Mouse (Mus musculus): ENCODE measurements around the gene Cpa5. TPM values are rescaled to one million over a fixed set of nuclear protein-coding genes. Genes with fewer than 3 reads are reported as not detected.

Cpa5 gene
- polyA plus RNA-seq, 1 experiment from 2014 or later, result 0.55 TPM

GRCm38 (mm10) chr6:30638674-30639268 is 28.0 kb downstream of the Cpa5 start, which contains the start of gene Cpa1:
Gene Cpa1 (plus strand): TSS chr6:30639218.
- DNase-seq (ENCODE audit: low spot score), result no peak

GRCm38 (mm10) chr6:30643694-30644460 is 33.1 kb downstream of the Cpa5 start:
- no peaks in the 10 kb centered on the region for H3K9me3 ChIP-seq (ENCODE audit: control insufficient read depth, low read length)
- no peak overlapping the region for H3K4me2 ChIP-seq (ENCODE audit: low read depth, severe bottlenecking)
- no peak overlapping the region for H3K9ac ChIP-seq (ENCODE audit: low read length)
- ATAC-seq (ENCODE audit: insufficient number of reproducible peaks, low FRiP score, low TSS enrichment, low read depth) (no peak), DNase-seq (ENCODE audit: low spot score) (no peak)
- 54% methylated on average over 12 of the region's 12 CpGs for WGBS
- H3K27ac ChIP-seq (replicated peaks; ENCODE audit: low read depth, low read length), result peak overlapping the region; percentile 72
- H3K36me3 ChIP-seq (ENCODE audit: control insufficient read depth, insufficient read depth, low read length), result no peaks in the 10 kb centered on the region
- H3K4me3 ChIP-seq (ENCODE audit: low read depth, low read length), result no peak overlapping the region
- H3K4me1 ChIP-seq (ENCODE audit: control insufficient read depth, insufficient read depth, low read length), result peaks cover 16% of the 10 kb centered on the region
- no peaks in the 10 kb centered on the region for H3K27me3 ChIP-seq (ENCODE audit: control insufficient read depth, insufficient read depth, low read length)

More at GRCm38 (mm10) chr6:30638674-30639268, 28.0 kb downstream of the Cpa5 start, which contains the start of gene Cpa1:
- no peak within 1 kb of the TSS for H3K27ac ChIP-seq (replicated peaks; ENCODE audit: low read depth, low read length)
- H3K27me3 ChIP-seq (ENCODE audit: control insufficient read depth, insufficient read depth, low read length), result no peaks in the 10 kb centered on the region
- no peaks in the 10 kb centered on the region for H3K36me3 ChIP-seq (ENCODE audit: control insufficient read depth, insufficient read depth, low read length)
- ATAC-seq (ENCODE audit: insufficient number of reproducible peaks, low FRiP score, low TSS enrichment, low read depth), result no peak
- H3K4me2 ChIP-seq (ENCODE audit: low read depth, severe bottlenecking), result no peak within 1 kb of the TSS
- 90% methylated on average over 5 of the region's 5 CpGs for WGBS
- peaks cover 16% of the 10 kb centered on the region for H3K4me1 ChIP-seq (ENCODE audit: control insufficient read depth, insufficient read depth, low read length)
- H3K9ac ChIP-seq (ENCODE audit: low read length), result no peak within 1 kb of the TSS
- no peak within 1 kb of the TSS for H3K4me3 ChIP-seq (ENCODE audit: low read depth, low read length)
- H3K9me3 ChIP-seq (ENCODE audit: control insufficient read depth, low read length), result no peaks in the 10 kb centered on the region

- ATAC-seq (ENCODE audit: insufficient number of reproducible peaks, low FRiP score, low TSS enrichment, low read depth) (peak; percentile 52; the same call in 1 of the 2 replicates), DNase-seq (ENCODE audit: low spot score) (no peak)
- Histone ChIP-seq H3K4me2 (ENCODE audit: low read depth, severe bottlenecking) (no peak overlapping the region), H3K27me3 (ENCODE audit: control insufficient read depth, insufficient read depth, low read length) (no peaks in the 10 kb centered on the region), H3K9ac (ENCODE audit: low read length) (no peak overlapping the region), H3K4me1 (ENCODE audit: control insufficient read depth, insufficient read depth, low read length) (peaks cover 16% of the 10 kb centered on the region), H3K9me3 (ENCODE audit: control insufficient read depth, low read length) (no peaks in the 10 kb centered on the region), H3K36me3 (ENCODE audit: control insufficient read depth, insufficient read depth, low read length) (no peaks in the 10 kb centered on the region), H3K27ac (replicated peaks; ENCODE audit: low read depth, low read length) (peak overlapping the region; percentile 72), H3K4me3 (ENCODE audit: low read depth, low read length) (no peak overlapping the region)
- 58% methylated on average over 3 of the region's 3 CpGs for WGBS
Measured at GRCm38 (mm10) chr6:30644462-30644861, 33.7 kb downstream of the Cpa5 start.

- Histone ChIP-seq H3K4me1 (ENCODE audit: control insufficient read depth, insufficient read depth, low read length) (peaks cover 16% of the 10 kb centered on the region), H3K27me3 (ENCODE audit: control insufficient read depth, insufficient read depth, low read length) (no peaks in the 10 kb centered on the region), H3K27ac (replicated peaks; ENCODE audit: low read depth, low read length) (peak overlapping the region; percentile 72), H3K36me3 (ENCODE audit: control insufficient read depth, insufficient read depth, low read length) (no peaks in the 10 kb centered on the region), H3K4me3 (ENCODE audit: low read depth, low read length) (no peak overlapping the region), H3K4me2 (ENCODE audit: low read depth, severe bottlenecking) (no peak overlapping the region), H3K9me3 (ENCODE audit: control insufficient read depth, low read length) (no peaks in the 10 kb centered on the region), H3K9ac (ENCODE audit: low read length) (no peak overlapping the region)
- ATAC-seq (ENCODE audit: insufficient number of reproducible peaks, low FRiP score, low TSS enrichment, low read depth) (no peak), DNase-seq (ENCODE audit: low spot score) (no peak)
- WGBS, result 54% methylated on average over 6 of the region's 6 CpGs
Measured at GRCm38 (mm10) chr6:30645379-30645778, 34.6 kb downstream of the Cpa5 start.

- Histone ChIP-seq H3K27ac (replicated peaks; ENCODE audit: low read depth, low read length) (no peak overlapping the region; the same call in 1 of the 2 replicates), H3K4me1 (ENCODE audit: control insufficient read depth, insufficient read depth, low read length) (peaks cover 26% of the 10 kb centered on the region), H3K4me3 (ENCODE audit: low read depth, low read length) (no peak overlapping the region)
Measured at GRCm38 (mm10) chr6:30649651-30650296, 39.0 kb downstream of the Cpa5 start.

GRCm38 (mm10) chr6:30652425-30653188 is 41.8 kb downstream of the Cpa5 start:
- Histone ChIP-seq H3K36me3 (ENCODE audit: control insufficient read depth, insufficient read depth, low read length) (no peaks in the 10 kb centered on the region), H3K27ac (replicated peaks; ENCODE audit: low read depth, low read length) (peak overlapping the region; percentile 87), H3K4me3 (ENCODE audit: low read depth, low read length) (no peak overlapping the region), H3K4me2 (ENCODE audit: low read depth, severe bottlenecking) (no peak overlapping the region), H3K4me1 (ENCODE audit: control insufficient read depth, insufficient read depth, low read length) (peaks cover 34% of the 10 kb centered on the region), H3K9ac (ENCODE audit: low read length) (no peak overlapping the region), H3K27me3 (ENCODE audit: control insufficient read depth, insufficient read depth, low read length) (no peaks in the 10 kb centered on the region), H3K9me3 (ENCODE audit: control insufficient read depth, low read length) (no peaks in the 10 kb centered on the region)
- WGBS, result 50% methylated on average over 9 of the region's 9 CpGs
- DNase-seq (ENCODE audit: low spot score), result no peak
- ATAC-seq (ENCODE audit: insufficient number of reproducible peaks, low FRiP score, low TSS enrichment, low read depth), result peak; percentile 12; the same call in 1 of the 2 replicates

More at GRCm38 (mm10) chr6:30649651-30650296, 39.0 kb downstream of the Cpa5 start:
- Histone ChIP-seq H3K4me2 (ENCODE audit: low read depth, severe bottlenecking) (no peak overlapping the region), H3K9me3 (ENCODE audit: control insufficient read depth, low read length) (no peaks in the 10 kb centered on the region), H3K36me3 (ENCODE audit: control insufficient read depth, insufficient read depth, low read length) (no peaks in the 10 kb centered on the region), H3K27me3 (ENCODE audit: control insufficient read depth, insufficient read depth, low read length) (no peaks in the 10 kb centered on the region), H3K9ac (ENCODE audit: low read length) (no peak overlapping the region)
- WGBS, result 81% methylated on average over 11 of the region's 11 CpGs
- ATAC-seq (ENCODE audit: insufficient number of reproducible peaks, low FRiP score, low TSS enrichment, low read depth), result no peak
- no peak for DNase-seq (ENCODE audit: low spot score)

- Histone ChIP-seq H3K4me1 (ENCODE audit: control insufficient read depth, insufficient read depth, low read length) (peaks cover 34% of the 10 kb centered on the region), H3K36me3 (ENCODE audit: control insufficient read depth, insufficient read depth, low read length) (no peaks in the 10 kb centered on the region), H3K4me2 (ENCODE audit: low read depth, severe bottlenecking) (no peak overlapping the region), H3K9ac (ENCODE audit: low read length) (no peak overlapping the region), H3K27me3 (ENCODE audit: control insufficient read depth, insufficient read depth, low read length) (no peaks in the 10 kb centered on the region), H3K4me3 (ENCODE audit: low read depth, low read length) (no peak overlapping the region), H3K27ac (replicated peaks; ENCODE audit: low read depth, low read length) (peak overlapping the region; percentile 87), H3K9me3 (ENCODE audit: control insufficient read depth, low read length) (no peaks in the 10 kb centered on the region)
- WGBS, result 70% methylated on average over 6 of the region's 6 CpGs
- ATAC-seq (ENCODE audit: insufficient number of reproducible peaks, low FRiP score, low TSS enrichment, low read depth), result no peak
- DNase-seq (ENCODE audit: low spot score), result no peak
Measured at GRCm38 (mm10) chr6:30653518-30653917, 42.7 kb downstream of the Cpa5 start.

GRCm38 (mm10) chr6:30654402-30654859 is 43.6 kb downstream of the Cpa5 start:
- no peak for ATAC-seq (ENCODE audit: insufficient number of reproducible peaks, low FRiP score, low TSS enrichment, low read depth)
- WGBS, result 27% methylated on average over 6 of the region's 6 CpGs
- H3K9me3 ChIP-seq (ENCODE audit: control insufficient read depth, low read length), result no peaks in the 10 kb centered on the region
- no peak overlapping the region for H3K4me2 ChIP-seq (ENCODE audit: low read depth, severe bottlenecking)
- H3K4me1 ChIP-seq (ENCODE audit: control insufficient read depth, insufficient read depth, low read length), result peaks cover 34% of the 10 kb centered on the region
- 0 out of 2 replicates have a peak, but pooled peaks cover 3% of the 10 kb centered on the region for H3K36me3 ChIP-seq (ENCODE audit: control insufficient read depth, insufficient read depth, low read length)
- no peak for DNase-seq (ENCODE audit: low spot score)
- H3K4me3 ChIP-seq (ENCODE audit: low read depth, low read length), result no peak overlapping the region
- no peaks in the 10 kb centered on the region for H3K27me3 ChIP-seq (ENCODE audit: control insufficient read depth, insufficient read depth, low read length)
- peak overlapping the region; percentile 32; the same call in 1 of the 2 replicates for H3K9ac ChIP-seq (ENCODE audit: low read length)
- peak overlapping the region; percentile 87 for H3K27ac ChIP-seq (replicated peaks; ENCODE audit: low read depth, low read length)
